Mouse (Mus musculus): ENCODE data around the gene Fhdc1. TPM values are rescaled to one million over a fixed set of nuclear protein-coding genes. Genes with fewer than 3 reads are reported as not detected.
A peak's percentile ranks its signal among the peaks of the same experiment; 100 is the strongest.

The Fhdc1 gene
- polyA plus RNA-seq, 1 experiment = 47.7 TPM

GRCm38 (mm10) chr3:84467419-84468110 is 12.7 kb downstream of the Fhdc1 start:
- no peaks in the 10 kb centered on the region; the same call in 1 of the 2 replicates for H3K27me3 ChIP-seq (ENCODE audit: control insufficient read depth)
- peak overlapping the region; percentile 43 for H3K4me3 ChIP-seq (replicated peaks)
- TF ChIP-seq GATA1 (IDR thresholded peaks at IDR 0.05; ENCODE audit: low read length) (no peak), TAL1 (IDR thresholded peaks at IDR 0.05; ENCODE audit: low read length) (no peak)
- H3K4me1 ChIP-seq (ENCODE audit: control insufficient read depth) = peaks cover 82% of the 10 kb centered on the region
- H3K36me3 ChIP-seq (ENCODE audit: control insufficient read depth) = peaks cover 96% of the 10 kb centered on the region
- peaks cover 7% of the 10 kb centered on the region for H3K9me3 ChIP-seq (ENCODE audit: control insufficient read depth, low read length)

GRCm38 (mm10) chr3:84465822-84466500 is 14.3 kb downstream of the Fhdc1 start:
- H3K4me3 ChIP-seq (replicated peaks) = no peak overlapping the region
- H3K36me3 ChIP-seq (ENCODE audit: control insufficient read depth) = peaks cover 96% of the 10 kb centered on the region
- H3K9me3 ChIP-seq (ENCODE audit: control insufficient read depth, low read length) = peaks cover 7% of the 10 kb centered on the region
- no peaks in the 10 kb centered on the region; the same call in 1 of the 2 replicates for H3K27me3 ChIP-seq (ENCODE audit: control insufficient read depth)
- H3K4me1 ChIP-seq (ENCODE audit: control insufficient read depth) = peaks cover 82% of the 10 kb centered on the region
- TF ChIP-seq TAL1 (IDR thresholded peaks at IDR 0.05; ENCODE audit: low read length) = no peak
- TF ChIP-seq GATA1 (IDR thresholded peaks at IDR 0.05; ENCODE audit: low read length) = no peak

DNA sequence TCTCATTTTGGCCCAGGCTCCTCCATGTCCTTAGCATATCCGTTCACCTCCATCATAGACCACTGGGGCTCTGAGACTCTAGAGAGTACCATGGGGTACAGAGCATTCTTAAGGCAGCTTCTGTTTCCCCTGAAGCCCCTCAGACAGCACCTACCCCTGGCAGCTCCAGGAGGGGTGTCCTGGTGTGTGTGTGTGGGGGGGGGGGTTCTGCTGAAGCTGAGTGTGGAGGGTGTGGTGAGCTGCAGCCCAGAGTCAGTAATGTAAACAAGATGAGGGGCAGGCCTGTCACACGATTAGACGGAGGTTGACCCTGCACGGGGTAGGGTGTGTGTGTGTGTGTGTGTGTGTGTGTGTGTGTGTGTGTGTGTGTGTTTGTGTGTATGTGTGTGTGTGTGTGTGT is 18.5 kb downstream of the Fhdc1 start:
- Histone ChIP-seq H3K4me1 (ENCODE audit: control insufficient read depth) (peaks cover 80% of the 10 kb centered on the region), H3K36me3 (ENCODE audit: control insufficient read depth) (peaks cover 96% of the 10 kb centered on the region), H3K9me3 (ENCODE audit: control insufficient read depth, low read length) (no peaks in the 10 kb centered on the region)

DNA sequence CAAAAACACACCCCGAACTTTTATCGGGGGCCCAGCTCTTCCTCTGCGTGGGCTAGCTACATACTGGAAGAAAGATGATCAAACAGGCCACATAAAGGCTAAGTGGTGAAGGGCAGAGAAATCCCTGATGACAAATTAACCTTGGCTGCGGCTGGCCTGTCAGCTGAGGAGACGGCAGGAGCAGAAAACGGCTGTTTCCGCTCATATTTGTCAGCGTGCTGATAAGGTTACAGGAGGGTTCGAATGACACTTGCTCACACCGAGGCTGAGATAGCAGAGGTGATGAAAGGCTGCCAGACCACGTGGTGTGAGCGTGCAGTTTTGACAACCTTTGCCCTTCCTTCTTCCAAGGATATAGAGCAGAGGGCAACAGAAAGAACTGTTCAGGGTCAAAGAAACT is 19.3 kb downstream of the Fhdc1 start:
- Histone ChIP-seq H3K27me3 (ENCODE audit: control insufficient read depth) (no peaks in the 10 kb centered on the region), H3K4me1 (ENCODE audit: control insufficient read depth) (peaks cover 85% of the 10 kb centered on the region), H3K4me3 (replicated peaks) (peak overlapping the region; percentile 38), H3K36me3 (ENCODE audit: control insufficient read depth) (peaks cover 98% of the 10 kb centered on the region), H3K9me3 (ENCODE audit: control insufficient read depth, low read length) (no peaks in the 10 kb centered on the region)
- TF ChIP-seq GATA1 (IDR thresholded peaks at IDR 0.05; ENCODE audit: low read length) = peak; percentile 66
- no peak for TF ChIP-seq TAL1 (IDR thresholded peaks at IDR 0.05; ENCODE audit: low read length)

More for the DNA sequence above, 18.5 kb downstream of the Fhdc1 start:
- no peak overlapping the region for H3K4me3 ChIP-seq (replicated peaks)
- H3K27me3 ChIP-seq (ENCODE audit: control insufficient read depth) = no peaks in the 10 kb centered on the region
- TF ChIP-seq TAL1 (IDR thresholded peaks at IDR 0.05; ENCODE audit: low read length) = no peak
- TF ChIP-seq GATA1 (IDR thresholded peaks at IDR 0.05; ENCODE audit: low read length) = no peak

- no peak for TF ChIP-seq TAL1 (IDR thresholded peaks at IDR 0.05; ENCODE audit: low read length)
- TF ChIP-seq GATA1 (IDR thresholded peaks at IDR 0.05; ENCODE audit: low read length) = no peak
- Histone ChIP-seq H3K4me3 (replicated peaks) (peak overlapping the region; percentile 38), H3K27me3 (ENCODE audit: control insufficient read depth) (no peaks in the 10 kb centered on the region), H3K36me3 (ENCODE audit: control insufficient read depth) (peaks cover 98% of the 10 kb centered on the region), H3K4me1 (ENCODE audit: control insufficient read depth) (peaks cover 86% of the 10 kb centered on the region), H3K9me3 (ENCODE audit: control insufficient read depth, low read length) (no peaks in the 10 kb centered on the region)
Observed at GRCm38 (mm10) chr3:84460499-84460898, 19.7 kb downstream of the Fhdc1 start.

DNA sequence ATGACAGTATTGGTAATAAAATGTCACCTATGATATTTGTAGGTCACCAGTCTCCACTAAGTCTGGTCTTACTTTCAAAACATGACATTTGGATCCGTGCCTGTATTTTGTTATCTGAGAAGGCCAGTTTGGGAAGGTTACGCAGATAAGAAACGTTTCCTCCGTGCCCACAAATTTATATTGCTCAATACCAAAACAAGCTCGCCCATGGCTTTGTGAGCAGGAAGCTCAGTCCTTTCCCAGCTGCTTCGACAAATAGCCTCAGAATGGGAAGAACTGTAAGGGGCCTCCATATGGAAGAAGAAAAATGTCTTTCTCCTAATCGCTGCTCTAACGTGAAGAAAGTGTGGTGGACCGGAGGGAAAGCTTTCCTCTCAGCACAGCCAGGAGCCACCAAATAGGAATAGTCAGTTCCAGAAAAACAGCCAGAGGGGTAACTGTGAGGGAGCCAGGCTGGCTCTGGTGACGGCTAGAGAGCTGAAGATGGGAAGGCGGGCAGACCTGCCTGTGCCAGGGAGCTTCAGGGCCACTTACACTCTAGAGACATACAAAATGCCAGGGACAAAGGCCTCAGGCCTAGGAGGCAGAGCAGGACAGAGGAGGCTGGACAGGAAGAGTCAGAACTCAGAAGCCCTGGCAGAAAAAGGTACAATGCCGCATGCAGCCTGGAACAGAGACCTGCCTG is 24.4 kb downstream of the Fhdc1 start:
- peaks cover 76% of the 10 kb centered on the region for H3K4me1 ChIP-seq (ENCODE audit: control insufficient read depth)
- peak overlapping the region; percentile 57 for H3K4me3 ChIP-seq (replicated peaks)
- H3K36me3 ChIP-seq (ENCODE audit: control insufficient read depth) = peaks cover 100% of the 10 kb centered on the region
- no peaks in the 10 kb centered on the region; the same call in 1 of the 2 replicates for H3K27me3 ChIP-seq (ENCODE audit: control insufficient read depth)
- no peaks in the 10 kb centered on the region for H3K9me3 ChIP-seq (ENCODE audit: control insufficient read depth, low read length)
- TF ChIP-seq TAL1 (IDR thresholded peaks at IDR 0.05; ENCODE audit: low read length) (peak; percentile 75), GATA1 (IDR thresholded peaks at IDR 0.05; ENCODE audit: low read length) (peak; percentile 93)

DNA sequence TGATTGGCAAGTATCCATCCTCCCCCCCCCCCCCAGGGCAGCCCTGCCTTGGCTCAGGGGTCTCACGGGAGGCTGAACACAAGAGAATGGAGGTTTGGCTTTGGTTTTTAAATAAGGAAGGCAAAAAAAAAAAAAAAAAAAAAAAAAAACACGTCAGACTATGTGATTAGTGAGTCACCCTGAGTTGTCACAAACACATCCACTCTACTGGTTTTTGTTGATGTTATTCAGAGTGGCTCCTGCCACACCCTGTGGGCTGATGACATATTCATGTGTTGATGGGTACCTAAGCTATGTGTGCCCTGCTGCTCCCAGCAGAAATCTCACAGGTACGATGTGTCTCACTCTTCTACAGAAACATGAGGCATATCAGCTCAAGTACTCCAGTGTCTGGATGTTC is 29.6 kb downstream of the Fhdc1 start:
- Histone ChIP-seq H3K36me3 (ENCODE audit: control insufficient read depth) (peaks cover 100% of the 10 kb centered on the region), H3K4me3 (replicated peaks) (no peak overlapping the region), H3K4me1 (ENCODE audit: control insufficient read depth) (peaks cover 36% of the 10 kb centered on the region), H3K27me3 (ENCODE audit: control insufficient read depth) (peaks cover 5% of the 10 kb centered on the region; the same call in 1 of the 2 replicates), H3K9me3 (ENCODE audit: control insufficient read depth, low read length) (no peaks in the 10 kb centered on the region)
- no peak for TF ChIP-seq TAL1 (IDR thresholded peaks at IDR 0.05; ENCODE audit: low read length)
- no peak for TF ChIP-seq GATA1 (IDR thresholded peaks at IDR 0.05; ENCODE audit: low read length)

GRCm38 (mm10) chr3:84449015-84449414 is 31.2 kb downstream of the Fhdc1 start:
- peaks cover 13% of the 10 kb centered on the region; the same call in 1 of the 2 replicates for H3K27me3 ChIP-seq (ENCODE audit: control insufficient read depth)
- peaks cover 100% of the 10 kb centered on the region for H3K36me3 ChIP-seq (ENCODE audit: control insufficient read depth)
- TF ChIP-seq TAL1 (IDR thresholded peaks at IDR 0.05; ENCODE audit: low read length) (no peak), GATA1 (IDR thresholded peaks at IDR 0.05; ENCODE audit: low read length) (no peak)

DNA sequence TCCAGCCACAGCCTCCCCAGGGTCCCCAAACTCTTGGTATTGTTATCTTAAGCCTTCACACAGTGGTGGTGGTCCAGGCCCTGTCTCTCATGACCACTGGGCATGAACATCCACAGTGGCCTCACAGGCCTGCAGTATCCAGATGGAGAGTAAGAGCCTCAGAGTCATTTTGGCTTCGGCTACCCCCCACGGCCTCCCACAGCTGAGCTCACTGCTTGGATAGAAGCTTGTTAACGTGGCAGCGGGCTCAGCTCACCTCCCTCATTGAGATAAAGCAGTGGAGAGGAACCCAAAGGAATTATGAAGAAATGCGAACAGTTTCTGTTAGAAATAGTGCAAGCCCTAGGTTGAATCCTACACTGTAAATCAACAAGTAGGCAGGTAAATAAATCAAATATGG is 32.4 kb downstream of the Fhdc1 start:
- TF ChIP-seq TAL1 (IDR thresholded peaks at IDR 0.05; ENCODE audit: low read length) (no peak), GATA1 (IDR thresholded peaks at IDR 0.05; ENCODE audit: low read length) (no peak)
- Histone ChIP-seq H3K4me3 (replicated peaks) (no peak overlapping the region), H3K4me1 (ENCODE audit: control insufficient read depth) (peaks cover 22% of the 10 kb centered on the region), H3K9me3 (ENCODE audit: control insufficient read depth, low read length) (no peaks in the 10 kb centered on the region; the same call in 1 of the 2 replicates), H3K27me3 (ENCODE audit: control insufficient read depth) (peaks cover 13% of the 10 kb centered on the region; the same call in 1 of the 2 replicates), H3K36me3 (ENCODE audit: control insufficient read depth) (peaks cover 100% of the 10 kb centered on the region)

More at GRCm38 (mm10) chr3:84449015-84449414, 31.2 kb downstream of the Fhdc1 start:
- H3K9me3 ChIP-seq (ENCODE audit: control insufficient read depth, low read length) = no peaks in the 10 kb centered on the region; the same call in 1 of the 2 replicates
- H3K4me3 ChIP-seq (replicated peaks) = no peak overlapping the region
- peaks cover 27% of the 10 kb centered on the region for H3K4me1 ChIP-seq (ENCODE audit: control insufficient read depth)
